Mouse (Mus musculus) heart, embryonic 11.5 days (tissue): Measurements from ENCODE around the gene Ndufa12. TPM values are rescaled to one million over a fixed set of nuclear protein-coding genes. Genes with fewer than 3 reads are reported as not detected.

Experiments
- ATAC-seq: fragments of 200-750 bp; cut with Nextera tagmentation; replicated peaks from 2 replicates; pipeline ENCODE4 v1.8.0; 2017; ENCODE audit warnings: moderate library complexity; ENCODE audit not compliant: insufficient number of reproducible peaks, low FRiP score, low TSS enrichment
- H3K27ac ChIP-seq: fragments of 300-500 bp; sonication (generic); 2 replicates; pipeline ENCODE4 v1.5.1; 2014; ENCODE audit warnings: mild to moderate bottlenecking, low read depth, low read length
- H3K27me3 ChIP-seq: fragments of 300-500 bp; sonication (generic); 2 replicates; pipeline ENCODE4 v1.6.1; 2014; ENCODE audit warnings: mild to moderate bottlenecking, low read length, mixed read lengths; ENCODE audit not compliant: control insufficient read depth, insufficient read depth
- H3K36me3 ChIP-seq: fragments of 300-500 bp; sonication (generic); 2 replicates; pipeline ENCODE4 v1.6.1; 2014; ENCODE audit warnings: mild to moderate bottlenecking, low read length, moderate library complexity, mixed read lengths; ENCODE audit not compliant: control insufficient read depth, insufficient read depth
- H3K4me1 ChIP-seq: fragments of 300-500 bp; sonication (generic); 2 replicates; pipeline ENCODE4 v1.6.1; 2014; ENCODE audit warnings: low read length; ENCODE audit not compliant: control insufficient read depth, insufficient read depth
- H3K4me2 ChIP-seq: fragments of 300-500 bp; sonication (generic); 2 replicates; pipeline ENCODE4 v1.6.1; 2014; ENCODE audit warnings: mild to moderate bottlenecking, moderate library complexity
- H3K4me3 ChIP-seq: fragments of 300-500 bp; sonication (generic); 2 replicates; pipeline ENCODE4 v1.5.1; 2014; ENCODE audit warnings: low read depth, low read length
- H3K9ac ChIP-seq: fragments of 300-500 bp; sonication (generic); 2 replicates; pipeline ENCODE4 v1.6.1; 2014; ENCODE audit warnings: mild to moderate bottlenecking, low read depth, low read length, moderate library complexity
- H3K9me3 ChIP-seq: fragments of 300-500 bp; sonication (generic); replicated peaks from 2 replicates; pipeline ENCODE4 v1.6.1; 2016; ENCODE audit warnings: low read length; ENCODE audit not compliant: control insufficient read depth
- WGBS: fragments of 180-500 bp; shearing (Covaris S2); extraction: QIAGEN DNeasy Blood & Tissue Kit; methylation state at CpG from one replicate; pipeline ENCODE4 v1.1.7; 2014; ENCODE audit not compliant: insufficient replicate concordance; 5-methylcytosine and 5-hydroxymethylcytosine counted together
- polyA plus RNA-seq: library from polyadenylated mRNA; unstranded; fragments of >200 nt; fragmentation: Nextera tagmentation; extraction: Ambion mirVana; gene quantifications from 2 replicates; pipeline ENCODE4 v1.2.1, GENCODE M21; 2014

Gene Ndufa12
- polyA plus RNA-seq, 1 experiment from 2014 or later, result 615 TPM

DNA sequence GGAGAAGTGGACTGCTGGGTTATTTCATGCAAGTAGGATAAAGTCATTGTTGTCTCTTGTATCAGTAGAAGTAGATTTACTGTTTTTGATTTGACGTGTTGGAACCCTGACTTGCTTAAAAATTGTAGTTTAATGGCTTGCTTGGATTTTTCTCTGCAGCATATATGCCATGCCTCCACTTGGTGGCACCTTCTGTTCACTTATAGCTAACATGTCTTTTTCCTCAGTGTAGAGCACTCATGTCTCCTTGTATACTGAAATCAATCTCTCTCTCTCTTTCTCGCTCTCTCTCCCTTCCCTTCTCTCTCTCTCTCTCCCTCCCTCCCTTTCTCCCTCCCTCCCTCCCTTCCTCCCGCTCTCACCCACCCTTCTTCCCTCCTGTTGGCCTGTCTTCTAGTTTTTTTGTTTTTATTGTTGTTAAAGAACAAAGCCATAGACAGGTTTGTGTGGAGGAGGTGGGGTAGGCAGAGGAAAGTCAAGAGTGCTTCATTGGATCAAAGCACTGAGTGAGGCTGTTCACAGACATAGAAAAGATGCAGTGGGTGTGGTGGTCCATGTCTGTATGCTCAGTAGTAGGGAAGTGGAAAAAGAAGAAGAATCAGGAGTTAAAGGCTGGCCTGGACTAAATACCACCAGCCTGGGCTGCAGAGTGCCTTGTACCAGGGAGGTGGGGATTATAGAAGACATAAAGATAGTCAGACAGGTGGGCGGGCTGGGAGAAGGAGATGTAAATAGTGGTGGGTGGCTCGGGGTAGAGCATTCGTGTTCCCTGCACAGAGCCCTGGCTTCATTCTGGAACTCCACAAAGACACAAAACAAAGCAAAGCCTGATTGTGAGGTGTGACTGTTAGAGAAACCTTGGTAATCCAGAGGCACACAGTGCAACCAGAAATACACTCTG is 12.4 kb downstream of the Ndufa12 start:
- no peaks in the 10 kb centered on the region for H3K4me1 ChIP-seq
- no peak overlapping the region for H3K9ac ChIP-seq
- H3K4me2 ChIP-seq, result no peak overlapping the region
- H3K27ac ChIP-seq, result no peak overlapping the region
- no peak overlapping the region for H3K4me3 ChIP-seq
- no peaks in the 10 kb centered on the region for H3K27me3 ChIP-seq
- no peak for ATAC-seq
- no peaks in the 10 kb centered on the region for H3K9me3 ChIP-seq
- peaks cover 11% of the 10 kb centered on the region; the same call in 1 of the 2 replicates for H3K36me3 ChIP-seq
- WGBS, result 85% methylated on average over 6 of the region's 6 CpGs

DNA sequence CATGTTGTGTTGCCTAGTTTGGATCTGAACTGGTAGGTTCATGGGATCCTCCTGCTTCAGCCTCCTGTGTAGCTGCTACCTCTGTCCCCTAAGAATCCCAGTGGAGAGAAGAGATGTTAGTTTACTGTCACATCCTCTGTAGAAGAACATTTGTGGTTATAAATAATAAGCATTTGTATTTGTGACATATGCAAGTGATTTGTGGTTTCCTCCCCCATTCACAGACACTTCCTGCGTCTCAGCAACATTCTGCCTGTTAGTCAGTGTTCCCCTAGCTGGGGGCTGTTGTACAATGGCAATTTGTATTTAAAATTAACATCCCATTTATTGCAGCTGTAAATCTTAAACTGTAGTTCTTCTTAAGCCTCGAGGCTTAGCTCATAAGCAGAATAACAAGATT is 13.2 kb downstream of the Ndufa12 start:
- no peak overlapping the region for H3K4me2 ChIP-seq
- WGBS, result 83% methylated on average over 2 of the region's 2 CpGs
- H3K9ac ChIP-seq, result no peak overlapping the region
- no peaks in the 10 kb centered on the region for H3K4me1 ChIP-seq
- no peak overlapping the region for H3K27ac ChIP-seq
- no peaks in the 10 kb centered on the region for H3K27me3 ChIP-seq
- no peaks in the 10 kb centered on the region for H3K9me3 ChIP-seq
- peaks cover 11% of the 10 kb centered on the region; the same call in 1 of the 2 replicates for H3K36me3 ChIP-seq
- H3K4me3 ChIP-seq, result no peak overlapping the region
- ATAC-seq, result no peak

DNA sequence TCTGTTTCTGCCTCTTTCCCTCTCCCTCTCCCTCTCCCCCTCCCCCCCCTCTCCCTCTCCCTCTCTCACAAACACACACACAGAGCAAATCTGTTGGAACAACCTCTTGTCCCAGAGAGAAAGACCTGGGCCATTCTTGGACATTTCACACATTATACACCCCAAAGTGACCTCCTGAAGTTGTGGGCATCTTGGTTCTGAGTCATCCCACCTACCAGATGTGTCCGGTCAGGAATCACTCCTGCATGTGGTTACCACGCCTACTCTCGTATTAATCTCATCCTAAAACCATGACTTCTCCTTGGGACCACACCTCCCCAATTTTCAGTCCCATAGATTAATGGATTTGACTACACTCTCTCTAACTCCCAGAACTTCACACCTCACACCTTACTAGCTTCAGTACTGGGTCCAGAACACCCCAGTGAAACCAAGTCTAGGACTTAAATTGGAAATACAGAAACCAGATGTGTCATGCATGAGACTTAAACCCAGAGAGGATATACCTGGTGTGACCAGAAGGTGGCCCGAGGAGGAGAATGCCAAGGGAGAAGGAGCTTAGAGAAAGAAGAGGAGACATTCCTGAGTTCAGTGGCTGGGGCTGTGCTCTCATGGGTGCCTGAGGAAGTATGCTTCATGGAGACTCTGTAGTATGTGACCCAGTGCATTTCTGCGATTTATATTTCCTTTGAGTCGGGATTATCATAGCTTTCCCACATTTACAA is 26.7 kb downstream of the Ndufa12 start:
- Histone ChIP-seq H3K4me3 (no peak overlapping the region), H3K9me3 (no peaks in the 10 kb centered on the region), H3K36me3 (peaks cover 3% of the 10 kb centered on the region; the same call in 1 of the 2 replicates), H3K4me1 (no peaks in the 10 kb centered on the region), H3K27ac (no peak overlapping the region), H3K9ac (no peak overlapping the region), H3K27me3 (no peaks in the 10 kb centered on the region), H3K4me2 (no peak overlapping the region)
- 76% methylated on average over 6 of the region's 6 CpGs for WGBS
- no peak for ATAC-seq

DNA sequence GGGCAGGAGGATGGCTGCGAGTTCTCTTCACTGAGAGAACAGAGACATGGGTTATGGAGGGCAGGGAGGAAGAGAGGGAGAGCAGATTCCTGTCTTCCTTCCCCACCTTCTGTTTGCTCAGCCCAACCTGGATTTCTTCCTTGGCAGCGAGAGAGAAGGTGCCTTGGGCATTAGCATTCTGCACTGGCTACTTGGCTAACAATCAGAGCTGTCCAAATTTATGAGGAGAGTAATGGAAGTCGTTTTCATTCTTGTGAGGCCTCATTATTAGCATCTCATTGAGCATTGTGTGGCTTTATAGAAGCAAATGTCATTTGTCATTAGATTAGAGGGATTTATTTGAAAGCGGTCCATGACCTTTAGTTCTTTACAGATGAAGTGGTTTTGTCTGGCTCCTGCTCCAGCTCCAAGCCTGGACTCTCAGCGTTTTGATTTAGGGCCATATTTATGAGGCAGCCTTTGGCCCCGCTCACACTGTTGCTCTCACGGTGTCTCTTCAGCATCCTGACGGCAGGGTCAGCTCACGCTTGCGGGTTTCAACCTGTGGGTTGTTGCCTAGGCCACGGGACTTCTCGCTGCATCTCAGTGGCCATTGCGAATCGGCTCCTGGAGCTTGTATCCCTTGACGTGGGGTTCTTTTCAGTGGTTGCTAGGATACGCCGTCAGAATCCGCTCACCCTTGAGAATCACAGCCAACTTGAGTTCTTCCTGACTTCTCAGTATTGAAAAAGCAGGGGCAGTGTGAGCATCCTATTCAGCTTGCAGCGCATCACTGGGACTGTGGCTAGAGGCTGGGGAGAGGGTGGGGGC is 31.9 kb downstream of the Ndufa12 start:
- WGBS, result 76% methylated on average over 19 of the region's 19 CpGs
- Histone ChIP-seq H3K4me1 (no peaks in the 10 kb centered on the region), H3K4me2 (no peak overlapping the region), H3K9me3 (no peaks in the 10 kb centered on the region), H3K4me3 (no peak overlapping the region), H3K27me3 (no peaks in the 10 kb centered on the region), H3K9ac (no peak overlapping the region), H3K36me3 (no peaks in the 10 kb centered on the region), H3K27ac (no peak overlapping the region)
- ATAC-seq, result no peak

DNA sequence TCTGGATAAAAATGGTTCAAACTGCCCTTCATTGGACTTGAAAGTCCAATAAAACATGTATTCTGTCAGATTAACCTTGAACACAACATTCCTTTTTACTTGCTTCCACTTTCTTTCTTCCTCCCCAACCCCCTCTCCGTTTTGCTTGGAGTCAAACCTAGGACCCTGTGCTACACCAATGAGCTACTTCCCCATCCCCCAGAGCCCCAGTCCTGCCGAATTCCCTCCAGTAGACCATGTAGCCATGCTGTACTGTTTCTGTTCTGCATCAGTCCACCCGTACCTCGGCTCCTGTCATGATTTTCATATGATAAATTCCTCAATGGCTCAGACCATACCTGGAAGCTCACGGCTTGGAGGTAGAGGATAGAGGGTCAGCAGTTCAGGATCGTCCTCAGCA is 32.5 kb downstream of the Ndufa12 start:
- Histone ChIP-seq H3K36me3 (no peaks in the 10 kb centered on the region), H3K4me1 (no peaks in the 10 kb centered on the region), H3K9ac (no peak overlapping the region), H3K9me3 (no peaks in the 10 kb centered on the region), H3K4me2 (no peak overlapping the region), H3K4me3 (no peak overlapping the region), H3K27me3 (no peaks in the 10 kb centered on the region), H3K27ac (no peak overlapping the region)
- WGBS, result 77% methylated on average over 6 of the region's 6 CpGs
- no peak for ATAC-seq

DNA sequence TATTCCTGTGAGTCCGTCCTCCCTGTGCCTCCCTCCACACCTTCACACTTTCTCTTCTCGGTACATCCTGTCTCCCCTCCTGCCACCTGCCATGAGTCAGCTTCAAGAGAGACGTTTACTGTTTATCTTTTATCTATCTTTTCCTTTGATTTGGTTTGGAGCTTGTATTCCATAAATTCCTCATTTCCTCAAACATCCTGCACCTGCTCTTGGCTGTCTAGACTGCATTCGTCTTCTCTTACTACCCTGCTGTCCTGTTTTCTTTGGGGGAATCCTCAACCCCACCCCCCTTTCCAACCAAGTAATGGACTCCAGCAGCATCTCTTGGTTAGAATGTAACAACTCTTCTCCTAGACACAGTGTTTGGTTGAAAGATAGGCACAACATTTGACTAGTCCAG is 36.7 kb downstream of the Ndufa12 start:
- Histone ChIP-seq H3K27ac (no peak overlapping the region), H3K4me2 (no peak overlapping the region), H3K4me3 (no peak overlapping the region), H3K36me3 (no peaks in the 10 kb centered on the region), H3K9me3 (no peaks in the 10 kb centered on the region), H3K27me3 (no peaks in the 10 kb centered on the region), H3K4me1 (no peaks in the 10 kb centered on the region), H3K9ac (no peak overlapping the region)
- ATAC-seq, result no peak
- 39% methylated on average over 4 of the region's 4 CpGs for WGBS

DNA sequence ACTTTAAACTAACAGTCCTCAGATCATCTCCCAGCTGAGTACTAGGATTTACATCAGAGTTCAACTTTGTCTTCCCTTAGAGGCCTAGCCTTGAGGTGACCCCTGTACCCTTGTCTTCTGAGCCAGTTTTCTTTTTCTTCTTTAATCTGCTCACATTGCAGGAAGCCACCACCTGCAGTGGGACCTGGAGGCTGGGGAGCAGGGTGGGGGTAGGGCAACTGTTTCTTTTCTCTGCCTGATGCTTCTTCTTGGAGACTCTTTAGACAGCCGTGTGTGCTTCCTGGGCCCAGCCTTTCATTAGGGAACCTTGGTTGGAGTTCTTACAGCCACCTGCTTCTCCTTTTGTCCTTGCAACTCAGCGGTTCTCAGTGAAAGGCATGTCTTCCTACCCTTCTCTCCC is 42.8 kb downstream of the Ndufa12 start:
- H3K27me3 ChIP-seq, result no peaks in the 10 kb centered on the region
- WGBS, result 83% methylated on average over 2 of the region's 2 CpGs
- no peak for ATAC-seq
- H3K36me3 ChIP-seq, result no peaks in the 10 kb centered on the region
- no peak overlapping the region for H3K4me2 ChIP-seq
- H3K4me1 ChIP-seq, result no peaks in the 10 kb centered on the region
- no peaks in the 10 kb centered on the region for H3K9me3 ChIP-seq
- H3K27ac ChIP-seq, result no peak overlapping the region
- no peak overlapping the region for H3K9ac ChIP-seq
- H3K4me3 ChIP-seq, result no peak overlapping the region

DNA sequence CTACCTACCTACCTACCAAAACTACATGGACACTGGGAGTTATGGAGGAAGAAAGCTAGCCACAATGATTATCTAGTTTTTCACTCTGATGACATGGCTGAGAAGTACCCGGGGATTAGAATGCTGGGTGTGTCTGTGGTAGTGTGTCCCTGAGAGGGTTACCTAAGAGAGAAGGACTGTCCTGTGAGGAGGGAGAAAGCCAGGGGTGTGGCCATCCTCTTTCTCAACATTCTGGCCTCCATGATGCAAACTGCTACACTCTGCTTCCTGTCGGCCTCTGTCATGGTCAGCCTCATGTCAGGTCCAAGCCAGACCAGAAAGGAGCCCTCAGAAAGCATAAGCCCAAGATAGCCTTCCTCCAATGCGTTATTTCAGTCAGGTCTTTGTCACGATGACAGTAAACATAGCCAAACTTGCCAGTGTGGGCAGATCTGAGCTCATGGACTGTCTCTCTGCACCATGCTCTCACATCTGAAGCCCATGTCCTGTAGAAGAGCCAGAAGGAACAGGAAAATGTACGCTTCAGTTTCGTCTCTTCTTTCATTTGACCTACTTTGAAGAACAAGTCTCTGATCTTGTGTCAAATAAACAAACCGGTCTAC is 49.3 kb downstream of the Ndufa12 start:
- Histone ChIP-seq H3K27me3 (no peaks in the 10 kb centered on the region), H3K9me3 (no peaks in the 10 kb centered on the region), H3K4me2 (no peak overlapping the region), H3K4me3 (no peak overlapping the region), H3K9ac (no peak overlapping the region), H3K27ac (no peak overlapping the region), H3K36me3 (no peaks in the 10 kb centered on the region), H3K4me1 (peaks cover 17% of the 10 kb centered on the region)
- 81% methylated on average over 7 of the region's 7 CpGs for WGBS
- ATAC-seq, result no peak
